Mouse (Mus musculus) kidney, embryonic 14.5 days (tissue): ENCODE results near the gene Tubb2a. TPM values are rescaled to one million over a fixed set of nuclear protein-coding genes. Genes with fewer than 3 reads are reported as not detected.
A peak's percentile ranks its signal among the peaks of the same experiment; 100 is the strongest.

ENCODE experiments used
- ATAC-seq: fragments of 200-750 bp; cut with Nextera tagmentation; 2 replicates; pipeline ENCODE4 v1.8.0; 2017; ENCODE audit warnings: moderate number of reproducible peaks, mild to moderate bottlenecking, moderate TSS enrichment, moderate library complexity; ENCODE audit not compliant: low FRiP score, low TSS enrichment
- H3K27ac ChIP-seq: fragments of 300-500 bp; sonication (generic); 2 replicates; pipeline ENCODE4 v1.5.1; 2014; ENCODE audit warnings: low read depth, mild to moderate bottlenecking, low read length, moderate library complexity, mixed read lengths
- H3K27me3 ChIP-seq: fragments of 300-500 bp; sonication (generic); 2 replicates; pipeline ENCODE4 v1.6.1; 2014; ENCODE audit warnings: mild to moderate bottlenecking, low read length; ENCODE audit not compliant: control insufficient read depth, insufficient read depth
- H3K36me3 ChIP-seq: fragments of 300-500 bp; sonication (generic); 2 replicates; pipeline ENCODE4 v1.6.1; 2014; ENCODE audit warnings: low read length, mixed read lengths; ENCODE audit not compliant: control insufficient read depth, insufficient read depth
- H3K4me1 ChIP-seq: fragments of 300-500 bp; sonication (generic); 2 replicates; pipeline ENCODE4 v1.6.1; 2014; ENCODE audit warnings: low read length, mixed read lengths; ENCODE audit not compliant: control insufficient read depth, insufficient read depth
- H3K4me2 ChIP-seq: fragments of 300-500 bp; sonication (generic); replicated peaks from 2 replicates; pipeline ENCODE4 v1.6.1; 2014; ENCODE audit warnings: low read depth, mild to moderate bottlenecking, low read length
- H3K4me3 ChIP-seq: fragments of 300-500 bp; sonication (generic); 2 replicates; pipeline ENCODE4 v1.5.1; 2014; ENCODE audit warnings: mild to moderate bottlenecking, low read length
- H3K9ac ChIP-seq: fragments of 300-500 bp; sonication (generic); 2 replicates; pipeline ENCODE4 v1.6.1; 2014; ENCODE audit warnings: low read depth, mild to moderate bottlenecking, low read length, moderate library complexity
- H3K9me3 ChIP-seq: fragments of 300-500 bp; sonication (generic); 2 replicates; pipeline ENCODE4 v1.6.1; 2016; ENCODE audit warnings: low read length; ENCODE audit not compliant: control insufficient read depth
- WGBS: fragments of 180-500 bp; shearing (Covaris S2); extraction: QIAGEN DNeasy Blood & Tissue Kit; methylation state at CpG from one replicate; pipeline ENCODE4 v1.1.7; 2014; 5-methylcytosine and 5-hydroxymethylcytosine counted together
- polyA plus RNA-seq: library from polyadenylated mRNA; unstranded; fragments of >200 nt; fragmentation: Nextera tagmentation; extraction: Ambion mirVana; gene quantifications from 2 replicates; pipeline ENCODE4 v1.2.1, GENCODE M21; 2014

Gene Tubb2a
- polyA plus RNA-seq, 1 experiment from 2014 or later: 73.4 TPM

DNA sequence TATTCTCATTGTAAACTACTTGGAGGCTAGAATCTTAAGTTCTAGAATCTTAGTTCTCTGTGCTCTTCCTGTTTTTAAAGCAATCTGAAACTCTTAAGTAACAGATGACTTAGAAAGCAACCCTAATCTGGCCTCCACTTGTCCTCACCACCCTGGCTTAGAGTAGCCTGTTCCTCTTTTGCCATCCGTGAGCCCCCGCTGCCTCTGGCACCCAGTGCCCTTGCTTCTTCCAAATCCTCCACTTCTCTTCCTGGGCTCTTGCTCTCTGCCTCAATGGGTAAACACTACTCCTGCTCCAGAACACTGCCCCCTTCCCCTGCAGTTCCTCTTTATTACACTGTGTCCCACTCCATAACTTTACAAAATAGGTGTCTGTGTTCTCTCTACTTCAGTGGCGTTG lies 26.1 kb downstream of the Tubb2a start:
- Histone ChIP-seq H3K36me3 (peaks cover 17% of the 10 kb centered on the region; the same call in 1 of the 2 replicates), H3K4me2 (no peak overlapping the region), H3K4me1 (0 out of 2 replicates have a peak, but pooled peaks cover 3% of the 10 kb centered on the region), H3K9ac (no peak overlapping the region), H3K4me3 (no peak overlapping the region), H3K27ac (no peak overlapping the region), H3K9me3 (no peaks in the 10 kb centered on the region), H3K27me3 (no peaks in the 10 kb centered on the region)
- WGBS: 96% methylated on average over 3 of the region's 3 CpGs
- ATAC-seq: no peak

DNA sequence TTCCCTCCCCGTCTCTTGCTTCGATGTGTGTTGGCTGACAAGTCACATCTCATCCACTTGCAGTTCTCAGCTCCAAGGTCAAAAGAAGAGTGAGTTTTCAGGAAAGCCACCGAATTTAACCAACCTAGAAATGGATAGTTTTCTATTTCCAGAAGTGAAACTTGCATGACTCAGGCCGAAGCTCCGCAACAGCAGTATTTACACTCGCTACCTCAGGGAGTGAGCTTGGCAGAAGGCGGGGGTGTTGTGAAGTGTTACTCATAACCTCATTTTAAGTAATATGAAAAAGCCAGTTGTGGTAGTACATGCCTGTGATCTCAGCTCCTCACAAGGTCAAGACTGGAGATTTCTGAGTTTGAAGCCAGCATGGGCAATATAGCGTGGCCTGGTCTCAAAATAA lies 27.3 kb downstream of the Tubb2a start:
- Histone ChIP-seq H3K27ac (no peak overlapping the region), H3K4me2 (no peak overlapping the region), H3K4me3 (no peak overlapping the region), H3K4me1 (0 out of 2 replicates have a peak, but pooled peaks cover 3% of the 10 kb centered on the region), H3K36me3 (peaks cover 16% of the 10 kb centered on the region; the same call in 1 of the 2 replicates), H3K9me3 (no peaks in the 10 kb centered on the region), H3K9ac (no peak overlapping the region), H3K27me3 (no peaks in the 10 kb centered on the region)
- 93% methylated on average over 8 of the region's 8 CpGs for WGBS
- ATAC-seq: no peak

DNA sequence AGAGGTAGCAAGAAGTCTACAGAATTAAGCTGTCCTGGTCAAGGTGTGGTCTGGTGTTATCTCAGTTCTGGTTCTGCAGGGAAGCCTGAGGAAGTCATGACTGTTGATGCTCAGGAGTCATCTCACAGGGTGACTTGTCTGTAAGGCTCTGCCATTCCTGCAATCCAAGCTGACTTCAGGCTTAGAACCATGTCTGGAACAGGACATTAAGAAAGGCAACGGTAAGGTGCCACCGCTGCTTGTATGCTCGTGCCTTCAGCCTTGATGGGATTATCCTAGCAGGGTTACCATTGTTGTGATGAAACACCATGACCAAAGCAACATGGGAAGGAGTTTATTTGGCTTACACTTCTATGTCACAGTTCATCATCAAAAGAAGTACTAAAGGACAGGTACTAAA lies 30.3 kb downstream of the Tubb2a start:
- Histone ChIP-seq H3K27ac (no peak overlapping the region), H3K9me3 (no peaks in the 10 kb centered on the region), H3K36me3 (peaks cover 6% of the 10 kb centered on the region; the same call in 1 of the 2 replicates), H3K4me1 (no peaks in the 10 kb centered on the region), H3K4me3 (no peak overlapping the region), H3K9ac (no peak overlapping the region), H3K27me3 (no peaks in the 10 kb centered on the region), H3K4me2 (no peak overlapping the region)
- no peak for ATAC-seq
- WGBS: 89% methylated on average over 3 of the region's 3 CpGs

- 43% methylated on average over 11 of the region's 11 CpGs for WGBS
- no peak overlapping the region for H3K9ac ChIP-seq
- H3K36me3 ChIP-seq: peaks cover 4% of the 10 kb centered on the region; the same call in 1 of the 2 replicates
- no peaks in the 10 kb centered on the region for H3K4me1 ChIP-seq
- H3K4me2 ChIP-seq: no peak overlapping the region
- no peaks in the 10 kb centered on the region for H3K27me3 ChIP-seq
- no peak overlapping the region for H3K4me3 ChIP-seq
- ATAC-seq: peak; percentile 90
- no peak overlapping the region for H3K27ac ChIP-seq
- no peaks in the 10 kb centered on the region for H3K9me3 ChIP-seq
Observed at GRCm38 (mm10) chr13:34046421-34047012, 31.3 kb downstream of the Tubb2a start.

- Histone ChIP-seq H3K9me3 (no peaks in the 10 kb centered on the region), H3K9ac (no peak overlapping the region), H3K4me3 (no peak overlapping the region), H3K4me2 (no peak overlapping the region), H3K27me3 (no peaks in the 10 kb centered on the region), H3K4me1 (no peaks in the 10 kb centered on the region), H3K27ac (no peak overlapping the region), H3K36me3 (peaks cover 4% of the 10 kb centered on the region; the same call in 1 of the 2 replicates)
- peak; percentile 37; the same call in 1 of the 2 replicates for ATAC-seq
- 60% methylated on average over 5 of the region's 5 CpGs for WGBS
Observed at GRCm38 (mm10) chr13:34045511-34046249, 32.1 kb downstream of the Tubb2a start.

DNA sequence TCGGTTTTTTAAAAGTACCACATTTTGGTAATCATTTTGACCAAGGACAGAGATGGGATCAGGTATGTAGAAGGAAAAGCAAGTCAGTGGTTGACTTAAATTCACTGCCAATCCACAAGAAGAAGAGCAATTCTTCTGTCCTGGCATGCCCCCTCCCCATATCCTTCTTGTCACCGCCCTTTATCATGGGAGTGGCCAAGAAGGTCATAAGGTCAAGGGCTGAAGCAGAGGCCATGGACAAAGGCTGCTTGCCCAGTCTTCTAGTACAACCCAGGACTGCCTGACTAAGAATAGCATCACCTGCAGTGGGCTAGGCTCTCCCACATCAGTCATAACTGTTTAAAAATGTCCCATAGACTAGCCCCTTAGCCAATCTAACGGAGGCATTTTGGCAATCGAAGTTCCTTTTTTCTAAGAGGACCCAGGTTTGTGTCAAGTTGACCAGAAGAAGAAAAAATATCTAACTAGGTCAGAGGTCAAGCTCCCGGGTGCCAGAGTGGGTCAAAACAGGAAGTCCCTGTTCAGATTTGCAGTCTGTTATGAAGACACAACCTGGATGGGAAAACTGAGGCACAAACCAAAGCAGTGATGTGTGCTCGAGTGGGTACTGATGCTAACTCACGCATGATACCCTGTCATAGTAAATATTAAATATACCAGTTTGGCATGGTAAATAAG lies 34.0 kb downstream of the Tubb2a start:
- no peaks in the 10 kb centered on the region for H3K4me1 ChIP-seq
- no peaks in the 10 kb centered on the region for H3K9me3 ChIP-seq
- 75% methylated on average over 7 of the region's 7 CpGs for whole genome bisulfite sequencing
- H3K4me2 ChIP-seq: no peak overlapping the region
- no peak overlapping the region for H3K9ac ChIP-seq
- no peak overlapping the region for H3K4me3 ChIP-seq
- H3K27ac ChIP-seq: no peak overlapping the region
- H3K36me3 ChIP-seq: no peaks in the 10 kb centered on the region; the same call in 1 of the 2 replicates
- no peaks in the 10 kb centered on the region for H3K27me3 ChIP-seq
- ATAC-seq: no peak

DNA sequence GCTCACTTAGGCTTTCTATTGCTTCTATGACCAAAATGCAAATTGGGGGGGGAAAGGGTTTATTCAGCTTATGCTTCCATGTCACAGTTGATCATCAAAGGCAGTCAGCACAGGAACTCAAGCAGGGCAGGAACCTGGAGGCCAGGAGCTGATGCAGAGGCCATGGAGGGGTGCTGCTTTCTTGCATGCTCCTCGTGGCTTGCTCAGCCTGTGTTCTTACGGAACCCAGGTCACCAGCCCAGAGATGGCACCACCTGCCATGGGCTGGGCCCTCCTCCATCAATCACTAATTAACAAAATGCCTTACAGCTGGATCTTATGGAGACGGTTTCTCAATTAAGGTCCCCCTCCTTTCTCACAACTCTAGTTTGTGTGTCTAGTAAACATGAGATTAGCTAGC lies 37.7 kb downstream of the Tubb2a start:
- Histone ChIP-seq H3K4me2 (no peak overlapping the region), H3K4me3 (no peak overlapping the region), H3K4me1 (peaks cover 4% of the 10 kb centered on the region; the same call in 1 of the 2 replicates), H3K27ac (no peak overlapping the region), H3K36me3 (no peaks in the 10 kb centered on the region), H3K9ac (no peak overlapping the region), H3K9me3 (no peaks in the 10 kb centered on the region), H3K27me3 (no peaks in the 10 kb centered on the region)
- ATAC-seq: no peak
- WGBS: 90% methylated on average over 3 of the region's 3 CpGs

DNA sequence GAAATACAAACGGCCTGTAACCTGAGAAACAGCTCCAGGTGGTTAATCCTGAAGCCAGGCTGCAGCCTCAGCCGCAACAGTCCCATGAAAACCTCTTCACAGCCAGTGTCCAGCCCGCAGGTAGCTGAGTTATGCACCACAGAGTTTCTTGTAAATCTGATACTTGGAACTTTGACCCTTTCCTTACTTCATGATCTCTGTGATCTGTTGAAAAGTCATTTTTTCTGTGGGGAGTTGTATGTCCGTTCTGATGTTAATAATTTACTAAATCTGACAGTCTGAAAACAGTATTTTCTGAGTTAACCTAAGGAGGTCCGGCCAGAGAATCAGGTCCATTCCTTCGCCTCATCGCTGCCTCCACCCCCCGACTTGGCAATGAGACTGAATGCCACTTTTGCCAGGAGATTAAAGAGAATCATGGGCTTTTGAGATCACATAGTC lies 38.9 kb downstream of the Tubb2a start:
- Histone ChIP-seq H3K36me3 (peaks cover 5% of the 10 kb centered on the region; the same call in 1 of the 2 replicates), H3K27me3 (no peaks in the 10 kb centered on the region), H3K4me3 (peak overlapping the region; percentile 74), H3K9ac (no peak overlapping the region; the same call in 1 of the 2 replicates), H3K27ac (peak overlapping the region; percentile 2; the same call in 1 of the 2 replicates), H3K4me1 (peaks cover 4% of the 10 kb centered on the region; the same call in 1 of the 2 replicates), H3K9me3 (no peaks in the 10 kb centered on the region), H3K4me2 (peak overlapping the region; percentile 74)
- ATAC-seq: peak; percentile 25; the same call in 1 of the 2 replicates
- 24% methylated on average over 8 of the region's 8 CpGs for WGBS
